Mouse (Mus musculus): ENCODE data around the gene Ntn3. TPM values are rescaled to one million over a fixed set of nuclear protein-coding genes. Genes with fewer than 3 reads are reported as not detected.
A peak's percentile ranks its signal among the peaks of the same experiment; 100 is the strongest.

Gene Ntn3
- polyA plus RNA-seq, 1 experiment, result 0.13 TPM

DNA sequence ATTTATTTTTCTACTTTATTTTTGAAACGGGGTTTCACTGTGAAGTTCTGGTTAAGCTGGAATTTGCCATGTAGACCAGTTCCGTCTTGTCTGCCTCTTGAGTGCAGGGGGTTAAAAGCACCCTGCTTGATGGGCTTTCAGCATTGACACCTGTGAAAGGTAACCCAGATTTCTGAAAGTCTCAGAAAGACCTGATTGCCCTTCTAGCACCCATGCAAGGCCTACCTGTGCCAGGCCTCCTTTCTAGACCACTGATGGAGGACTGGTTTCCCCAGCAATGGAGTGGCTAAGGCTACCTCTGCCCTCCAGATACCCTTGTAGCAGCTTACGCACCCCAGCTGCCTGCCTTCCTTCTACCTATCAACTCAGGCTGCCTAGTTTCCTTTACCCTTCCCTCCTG, 39.2 kb downstream of the Ntn3 start:
- H3K4me3 ChIP-seq, result peak overlapping the region; percentile 93
- TF ChIP-seq POLR2AphosphoS2 (IDR thresholded peaks at IDR 0.05; ENCODE audit: insufficient read length, low read depth), result no peak
- TF ChIP-seq MAX (IDR thresholded peaks at IDR 0.05; ENCODE audit: low read depth), result no peak
- TF ChIP-seq CEBPB (IDR thresholded peaks at IDR 0.05; ENCODE audit: insufficient read depth, poor library complexity, severe bottlenecking), result no peak
- no peak for TF ChIP-seq MYOG (IDR thresholded peaks at IDR 0.05; ENCODE audit: control insufficient read depth in 1 of 3, insufficient read depth in 1 of 3, insufficient read length in 2 of 3, low read depth in 2 of 3)
- no peak for TF ChIP-seq USF1 (IDR thresholded peaks at IDR 0.05; ENCODE audit: low read depth)
- no peak for TF ChIP-seq SRF (IDR thresholded peaks at IDR 0.05; ENCODE audit: control insufficient read depth, insufficient read length, low read depth)
- H3K36me3 ChIP-seq (ENCODE audit: control insufficient read depth, insufficient read depth), result peaks cover 11% of the 10 kb centered on the region
- H3K4me2 ChIP-seq (ENCODE audit: low read depth), result peak overlapping the region; percentile 96
- peaks cover 34% of the 10 kb centered on the region for H3K79me2 ChIP-seq (ENCODE audit: control insufficient read depth, insufficient read depth)
- H3K27me3 ChIP-seq (ENCODE audit: control insufficient read depth, insufficient read depth, insufficient read length), result no peaks in the 10 kb centered on the region
- peak overlapping the region; percentile 65 for H3ac ChIP-seq (ENCODE audit: control insufficient read depth, insufficient read length)

DNA sequence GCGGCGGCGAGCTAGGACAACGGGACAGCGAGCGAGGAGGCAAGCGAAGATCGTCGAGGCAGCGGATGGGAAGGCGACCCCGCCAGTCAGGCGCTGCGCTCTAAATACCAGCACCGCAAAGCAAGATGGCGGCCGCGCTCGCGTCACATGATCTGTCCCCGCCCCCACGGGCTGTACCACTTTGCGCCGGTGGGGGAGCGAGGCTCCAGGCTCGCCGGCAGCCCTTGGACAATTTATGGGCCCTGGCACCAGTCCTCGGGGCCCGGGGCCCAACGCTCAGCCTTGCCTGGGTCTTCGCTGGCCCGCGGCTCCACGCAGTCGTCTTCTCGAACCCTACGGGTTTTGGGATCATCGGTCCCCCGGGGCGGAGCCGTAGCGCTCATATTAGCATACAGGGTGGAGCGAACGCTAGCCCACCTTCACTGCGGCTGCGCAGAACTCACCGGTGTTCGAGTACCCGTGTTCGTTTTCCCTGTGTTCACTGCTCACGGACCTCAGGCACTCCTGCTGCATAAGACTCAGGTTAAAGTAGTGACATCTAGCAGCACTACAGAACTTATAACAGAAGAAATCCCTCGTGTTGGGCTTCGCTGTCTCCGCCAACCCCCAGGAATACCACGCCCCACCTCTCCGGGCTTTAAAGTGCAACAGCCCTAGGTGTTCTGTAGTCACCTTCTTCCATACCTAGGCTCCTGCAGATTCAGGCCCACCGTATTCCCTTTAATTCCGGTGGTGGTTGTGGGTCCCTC, 39.8 kb downstream of the Ntn3 start, which contains the start of gene Atp6v0c:
Atp6v0c (minus strand) TSS at position 386 of the 749 bp plus-strand sequence.
- Histone ChIP-seq H3K36me3 (ENCODE audit: control insufficient read depth, insufficient read depth) (peaks cover 11% of the 10 kb centered on the region), H3K4me2 (ENCODE audit: low read depth) (peak within 1 kb of the TSS; percentile 96), H3K79me2 (ENCODE audit: control insufficient read depth, insufficient read depth) (peaks cover 34% of the 10 kb centered on the region), H3K27me3 (ENCODE audit: control insufficient read depth, insufficient read depth, insufficient read length) (no peaks in the 10 kb centered on the region), H3ac (ENCODE audit: control insufficient read depth, insufficient read length) (peak within 1 kb of the TSS; percentile 65), H3K4me3 (peak within 1 kb of the TSS; percentile 93)
- no peak for TF ChIP-seq MYOG (IDR thresholded peaks at IDR 0.05; ENCODE audit: control insufficient read depth in 1 of 3, insufficient read depth in 1 of 3, insufficient read length in 2 of 3, low read depth in 2 of 3)
- no peak for TF ChIP-seq MAX (IDR thresholded peaks at IDR 0.05; ENCODE audit: low read depth)
- TF ChIP-seq POLR2A (IDR thresholded peaks at IDR 0.05; ENCODE audit: insufficient read length, low read depth), result peak; percentile 75
- TF ChIP-seq TCF12 (IDR thresholded peaks at IDR 0.05; ENCODE audit: insufficient read depth, poor library complexity, severe bottlenecking), result no peak
- no peak for TF ChIP-seq CEBPB (IDR thresholded peaks at IDR 0.05; ENCODE audit: insufficient read depth, poor library complexity, severe bottlenecking)
- peak; percentile 90 for TF ChIP-seq USF1 (IDR thresholded peaks at IDR 0.05; ENCODE audit: low read depth)
- no peak for TF ChIP-seq MYOD1 (IDR thresholded peaks at IDR 0.05; ENCODE audit: control insufficient read depth in 1 of 3, insufficient read length in 2 of 3, low read depth in 2 of 3)
- no peak for TF ChIP-seq SRF (IDR thresholded peaks at IDR 0.05; ENCODE audit: control insufficient read depth, insufficient read length, low read depth)
- TF ChIP-seq TCF3 (IDR thresholded peaks at IDR 0.05; ENCODE audit: insufficient read length, low read depth), result no peak
- TF ChIP-seq POLR2AphosphoS2 (IDR thresholded peaks at IDR 0.05; ENCODE audit: insufficient read length, low read depth), result peak; percentile 92
- TF ChIP-seq REST (IDR thresholded peaks at IDR 0.05; ENCODE audit: insufficient read depth, insufficient read length), result no peak
- no peak for TF ChIP-seq E2F4 (IDR thresholded peaks at IDR 0.05; ENCODE audit: insufficient read depth)

DNA sequence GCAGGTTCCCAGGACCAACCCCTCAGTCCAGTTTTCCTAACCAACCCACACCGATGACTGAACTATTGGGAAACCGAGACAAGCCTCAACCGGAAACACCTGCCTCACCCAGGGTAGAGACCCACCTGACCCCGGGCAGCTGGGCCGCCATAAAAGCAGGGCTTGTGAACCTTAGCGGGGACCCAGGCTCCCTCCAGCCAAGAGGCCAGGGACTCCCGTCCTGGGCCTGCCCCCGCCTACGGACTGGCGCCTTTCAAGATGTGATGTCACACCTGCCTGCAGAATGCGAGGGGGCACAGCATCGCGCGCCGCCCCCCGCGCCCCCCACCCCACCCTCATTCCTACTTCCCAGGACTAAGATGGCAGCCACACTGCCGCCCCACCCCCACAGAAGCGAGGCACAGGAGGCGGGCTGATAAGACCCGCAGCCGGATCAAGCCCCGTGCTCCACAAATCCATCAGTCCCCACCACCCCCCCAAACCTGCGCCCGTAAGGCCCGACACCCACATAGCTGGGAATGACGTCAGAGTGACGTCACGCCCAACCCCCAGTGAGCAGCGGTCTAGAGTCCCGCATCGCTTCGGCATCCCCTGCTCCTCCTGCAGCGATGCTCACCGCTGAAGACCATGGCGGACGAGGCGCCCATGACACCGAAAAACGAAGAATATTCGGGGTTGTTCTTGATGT, 40.6 kb downstream of the Ntn3 start:
- TF ChIP-seq TCF12 (IDR thresholded peaks at IDR 0.05; ENCODE audit: insufficient read depth, poor library complexity, severe bottlenecking), result no peak
- no peak for TF ChIP-seq MAX (IDR thresholded peaks at IDR 0.05; ENCODE audit: low read depth)
- TF ChIP-seq E2F4 (IDR thresholded peaks at IDR 0.05; ENCODE audit: insufficient read depth), result no peak
- no peak for TF ChIP-seq TCF3 (IDR thresholded peaks at IDR 0.05; ENCODE audit: insufficient read length, low read depth)
- no peak for TF ChIP-seq USF1 (IDR thresholded peaks at IDR 0.05; ENCODE audit: low read depth)
- no peak for TF ChIP-seq MYOD1 (IDR thresholded peaks at IDR 0.05; ENCODE audit: control insufficient read depth in 1 of 3, insufficient read length in 2 of 3, low read depth in 2 of 3)
- TF ChIP-seq POLR2A (IDR thresholded peaks at IDR 0.05; ENCODE audit: insufficient read length, low read depth), result peak; percentile 57
- peak in 1 of 3 experiments; percentile 1 for TF ChIP-seq MYOG (IDR thresholded peaks at IDR 0.05; ENCODE audit: control insufficient read depth in 1 of 3, insufficient read depth in 1 of 3, insufficient read length in 2 of 3, low read depth in 2 of 3)
- TF ChIP-seq CEBPB (IDR thresholded peaks at IDR 0.05; ENCODE audit: insufficient read depth, poor library complexity, severe bottlenecking), result no peak
- no peak for TF ChIP-seq POLR2AphosphoS2 (IDR thresholded peaks at IDR 0.05; ENCODE audit: insufficient read length, low read depth)
- no peak for TF ChIP-seq SRF (IDR thresholded peaks at IDR 0.05; ENCODE audit: control insufficient read depth, insufficient read length, low read depth)
- no peak for TF ChIP-seq REST (IDR thresholded peaks at IDR 0.05; ENCODE audit: insufficient read depth, insufficient read length)
- H3K4me3 ChIP-seq, result peak overlapping the region; percentile 93

DNA sequence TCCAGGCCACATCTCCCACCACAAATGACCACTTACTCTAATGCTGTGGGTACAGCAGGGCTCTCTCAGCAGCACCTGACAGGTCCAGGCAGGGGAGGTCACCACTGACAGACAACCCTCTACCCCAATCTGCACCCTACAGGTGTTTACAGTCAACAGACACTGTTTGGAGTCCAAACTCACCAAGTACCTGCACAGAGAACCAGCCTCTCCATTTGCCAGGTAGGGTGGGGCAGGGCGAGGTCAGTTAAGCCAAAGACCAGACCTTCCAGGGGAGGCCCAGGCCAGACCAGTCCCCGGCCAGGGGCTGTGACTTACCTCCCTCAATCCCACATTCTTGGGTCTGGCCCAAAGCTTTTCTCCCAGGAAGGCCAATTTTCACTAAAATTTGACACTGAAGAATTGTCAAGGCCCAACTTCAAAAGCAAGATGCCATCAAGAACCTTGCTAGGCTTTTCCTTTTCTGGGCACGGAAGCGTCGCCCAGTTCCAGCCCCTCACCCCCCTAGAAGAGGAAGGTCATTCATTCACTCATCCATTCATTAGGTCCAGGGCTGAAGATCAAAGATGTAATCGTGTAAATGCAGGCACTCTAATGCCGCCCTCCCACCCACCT, 41.3 kb downstream of the Ntn3 start:
- Histone ChIP-seq H3K36me3 (ENCODE audit: control insufficient read depth, insufficient read depth) (peaks cover 11% of the 10 kb centered on the region), H3K27me3 (ENCODE audit: control insufficient read depth, insufficient read depth, insufficient read length) (no peaks in the 10 kb centered on the region), H3ac (ENCODE audit: control insufficient read depth, insufficient read length) (peak overlapping the region; percentile 65), H3K79me2 (ENCODE audit: control insufficient read depth, insufficient read depth) (peaks cover 34% of the 10 kb centered on the region), H3K4me2 (ENCODE audit: low read depth) (peak overlapping the region; percentile 93), H3K4me3 (peak overlapping the region; percentile 93)
- no peak for TF ChIP-seq POLR2A (IDR thresholded peaks at IDR 0.05; ENCODE audit: insufficient read length, low read depth)
- TF ChIP-seq CEBPB (IDR thresholded peaks at IDR 0.05; ENCODE audit: insufficient read depth, poor library complexity, severe bottlenecking), result no peak
- no peak for TF ChIP-seq MYOD1 (IDR thresholded peaks at IDR 0.05; ENCODE audit: control insufficient read depth in 1 of 3, insufficient read length in 2 of 3, low read depth in 2 of 3)
- no peak for TF ChIP-seq REST (IDR thresholded peaks at IDR 0.05; ENCODE audit: insufficient read depth, insufficient read length)
- no peak for TF ChIP-seq E2F4 (IDR thresholded peaks at IDR 0.05; ENCODE audit: insufficient read depth)
- no peak for TF ChIP-seq TCF12 (IDR thresholded peaks at IDR 0.05; ENCODE audit: insufficient read depth, poor library complexity, severe bottlenecking)
- no peak for TF ChIP-seq TCF3 (IDR thresholded peaks at IDR 0.05; ENCODE audit: insufficient read length, low read depth)

More for the DNA sequence above, 40.6 kb downstream of the Ntn3 start:
- Histone ChIP-seq H3K4me2 (ENCODE audit: low read depth) (peak overlapping the region; percentile 93), H3K79me2 (ENCODE audit: control insufficient read depth, insufficient read depth) (peaks cover 34% of the 10 kb centered on the region), H3ac (ENCODE audit: control insufficient read depth, insufficient read length) (peak overlapping the region; percentile 65), H3K36me3 (ENCODE audit: control insufficient read depth, insufficient read depth) (peaks cover 11% of the 10 kb centered on the region), H3K27me3 (ENCODE audit: control insufficient read depth, insufficient read depth, insufficient read length) (no peaks in the 10 kb centered on the region)

All from myocyte (in vitro differentiated cells).